Mouse (Mus musculus) erythroblast, embryonic 14.5 days (primary cell): ENCODE data around the gene Uap1. TPM values are rescaled to one million over a fixed set of nuclear protein-coding genes. Genes with fewer than 3 reads are reported as not detected.

Experiments used
- H3K27me3 ChIP-seq: 2 replicates; pipeline ENCODE4 v1.6.1; 2012; ENCODE audit warnings: inconsistent platforms; ENCODE audit not compliant: control insufficient read depth
- H3K36me3 ChIP-seq: 2 replicates; pipeline ENCODE4 v1.6.1; 2012; ENCODE audit warnings: mild to moderate bottlenecking, inconsistent platforms; ENCODE audit not compliant: control insufficient read depth
- H3K4me1 ChIP-seq: 2 replicates; pipeline ENCODE4 v1.6.1; 2012; ENCODE audit warnings: inconsistent platforms; ENCODE audit not compliant: control insufficient read depth
- H3K4me3 ChIP-seq: replicated peaks from 2 replicates; pipeline ENCODE3; 2012; ENCODE audit warnings: moderate library complexity, mild to moderate bottlenecking, inconsistent platforms
- H3K9me3 ChIP-seq: 2 replicates; pipeline ENCODE4 v1.6.1; 2012; ENCODE audit warnings: low read length, inconsistent platforms, mixed read lengths; ENCODE audit not compliant: control insufficient read depth
- GATA1 ChIP-seq: IDR thresholded peaks from 2 replicates; pipeline ENCODE4 v1.6.1; 2012; ENCODE audit warnings: low read length, inconsistent platforms, mixed read lengths
- TAL1 ChIP-seq: IDR thresholded peaks from 3 replicates; pipeline ENCODE4 v1.6.1; 2012; ENCODE audit warnings: low read length, inconsistent platforms, mixed read lengths
- polyA plus RNA-seq: library from polyadenylated mRNA; stranded (reverse); fragments of >175 nt; gene quantifications from 2 replicates; pipeline ENCODE4 v1.2.3, GENCODE M21; 2012

Uap1 gene
- 0.31 and 0.32 TPM in 2 replicates for polyA plus RNA-seq

DNA sequence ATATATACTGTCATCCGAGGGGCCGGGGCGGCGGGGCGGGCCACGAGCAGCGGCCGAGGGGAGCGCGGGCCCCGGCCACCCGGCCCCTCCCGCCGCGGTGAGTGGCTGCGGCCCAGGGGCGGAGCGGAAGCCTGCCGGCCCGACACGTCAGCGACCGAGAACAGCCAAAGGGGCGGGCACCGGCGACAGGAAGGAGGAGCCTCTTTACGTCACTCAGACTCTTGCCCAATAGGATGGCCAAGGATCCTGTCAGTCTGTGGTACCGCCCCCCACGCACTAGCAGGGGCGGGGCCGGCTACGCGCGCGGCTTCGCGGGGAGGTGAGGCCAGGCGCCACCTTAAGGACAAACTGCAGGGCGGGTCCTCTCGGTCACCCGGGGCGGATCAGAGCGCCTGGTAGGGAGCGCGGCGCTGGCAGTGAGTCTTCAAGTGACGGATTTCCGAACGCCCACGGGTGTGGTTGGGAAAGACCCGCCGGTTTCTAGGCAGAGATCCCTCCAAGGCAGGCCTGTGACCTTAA lies at the start of gene Uap1:
Gene Uap1, minus strand, starts transcription at position 144 of the 519 bp plus-strand sequence.
- TF ChIP-seq GATA1 (no peak), TAL1 (no peak)

GRCm38 (mm10) chr1:170223276-170223675 lies 48.5 kb upstream of the Uap1 start:
- H3K4me1 ChIP-seq: no peaks in the 10 kb centered on the region
- TF ChIP-seq TAL1: no peak
- no peak for TF ChIP-seq GATA1
- H3K4me3 ChIP-seq: no peak overlapping the region

More for the DNA sequence above, at the start of gene Uap1:
- H3K4me1 ChIP-seq: peaks cover 39% of the 10 kb centered on the region
- H3K9me3 ChIP-seq: no peaks in the 10 kb centered on the region
- H3K4me3 ChIP-seq: peak within 1 kb of the TSS; percentile 91
- no peaks in the 10 kb centered on the region for H3K27me3 ChIP-seq
- peaks cover 2% of the 10 kb centered on the region for H3K36me3 ChIP-seq

GRCm38 (mm10) chr1:170220351-170220750 lies 45.6 kb upstream of the Uap1 start:
- no peak overlapping the region for H3K4me3 ChIP-seq
- H3K4me1 ChIP-seq: peaks cover 4% of the 10 kb centered on the region
- H3K27me3 ChIP-seq: no peaks in the 10 kb centered on the region; the same call in none of the 2 replicates
- TF ChIP-seq TAL1 (no peak), GATA1 (no peak)
- H3K36me3 ChIP-seq: no peaks in the 10 kb centered on the region
- H3K9me3 ChIP-seq: no peaks in the 10 kb centered on the region; the same call in 1 of the 2 replicates

More at GRCm38 (mm10) chr1:170223276-170223675, 48.5 kb upstream of the Uap1 start:
- no peaks in the 10 kb centered on the region; the same call in none of the 2 replicates for H3K27me3 ChIP-seq
- H3K36me3 ChIP-seq: no peaks in the 10 kb centered on the region
- no peaks in the 10 kb centered on the region for H3K9me3 ChIP-seq

DNA sequence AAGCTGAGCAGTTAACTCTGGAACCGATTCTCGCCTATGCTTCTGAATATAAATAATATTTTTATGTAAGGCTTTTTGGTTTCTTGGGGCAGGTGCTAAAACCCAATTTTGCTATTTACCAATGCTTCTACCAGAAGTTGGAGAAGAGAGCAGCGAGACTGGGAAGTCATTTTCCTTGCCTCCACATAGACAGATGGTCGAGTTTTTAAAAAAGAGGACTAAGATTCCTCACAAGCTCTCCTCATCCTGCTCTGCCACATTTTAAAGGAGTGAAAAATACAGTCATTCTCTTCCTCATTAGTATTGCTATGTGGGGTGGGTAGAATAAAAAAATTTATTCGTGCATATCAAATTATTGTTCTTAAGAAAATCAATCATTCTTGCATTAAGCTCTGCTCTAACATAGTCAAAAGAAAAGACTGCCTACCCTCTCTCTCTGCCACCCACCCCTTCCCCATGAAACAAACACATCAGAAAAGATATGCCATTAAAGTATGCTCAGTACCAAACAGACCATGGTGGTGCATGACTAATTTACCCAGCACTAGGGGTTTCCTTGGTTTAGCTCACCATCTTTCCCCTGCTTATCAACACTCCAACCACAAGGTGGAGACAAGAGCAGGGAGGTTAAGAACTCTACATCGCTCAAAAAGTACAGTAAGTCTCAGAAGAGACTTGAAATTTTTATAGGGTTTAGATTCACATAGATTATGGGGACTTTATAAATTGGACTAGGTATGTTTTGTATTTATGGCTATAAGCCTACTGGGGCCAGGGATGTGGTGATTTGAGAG lies 43.5 kb upstream of the Uap1 start:
- H3K9me3 ChIP-seq: no peaks in the 10 kb centered on the region; the same call in 1 of the 2 replicates
- peaks cover 13% of the 10 kb centered on the region for H3K4me1 ChIP-seq
- no peak overlapping the region for H3K4me3 ChIP-seq
- H3K36me3 ChIP-seq: no peaks in the 10 kb centered on the region
- H3K27me3 ChIP-seq: no peaks in the 10 kb centered on the region; the same call in none of the 2 replicates
- no peak for TF ChIP-seq TAL1
- no peak for TF ChIP-seq GATA1

- peak overlapping the region; percentile 76 for H3K4me3 ChIP-seq
- no peaks in the 10 kb centered on the region; the same call in 1 of the 2 replicates for H3K9me3 ChIP-seq
- peaks cover 15% of the 10 kb centered on the region for H3K36me3 ChIP-seq
- TF ChIP-seq TAL1: no peak
- TF ChIP-seq GATA1: no peak
- peaks cover 17% of the 10 kb centered on the region for H3K4me1 ChIP-seq
- H3K27me3 ChIP-seq: no peaks in the 10 kb centered on the region; the same call in 1 of the 2 replicates
These were observed 40.8 kb upstream of the Uap1 start for GRCm38 (mm10) chr1:170215590-170215989.

GRCm38 (mm10) chr1:170214757-170215522 lies 40.2 kb upstream of the Uap1 start, which contains the start of gene Uhmk1:
Gene Uhmk1, minus strand, starts transcription at chr1:170215397.
- Histone ChIP-seq H3K27me3 (no peaks in the 10 kb centered on the region; the same call in 1 of the 2 replicates), H3K36me3 (peaks cover 20% of the 10 kb centered on the region), H3K9me3 (no peaks in the 10 kb centered on the region; the same call in 1 of the 2 replicates), H3K4me3 (peak within 1 kb of the TSS; percentile 76), H3K4me1 (peaks cover 17% of the 10 kb centered on the region)
- TF ChIP-seq GATA1 (no peak), TAL1 (no peak)

- no peaks in the 10 kb centered on the region; the same call in 1 of the 2 replicates for H3K9me3 ChIP-seq
- peaks cover 17% of the 10 kb centered on the region for H3K4me1 ChIP-seq
- peaks cover 22% of the 10 kb centered on the region for H3K36me3 ChIP-seq
- H3K4me3 ChIP-seq: peak overlapping the region; percentile 76
- H3K27me3 ChIP-seq: no peaks in the 10 kb centered on the region; the same call in 1 of the 2 replicates
- TF ChIP-seq GATA1 (no peak), TAL1 (no peak)
These were observed 39.6 kb upstream of the Uap1 start for GRCm38 (mm10) chr1:170214383-170214756.

- TF ChIP-seq GATA1 (no peak), TAL1 (no peak)
- H3K9me3 ChIP-seq: no peaks in the 10 kb centered on the region; the same call in 1 of the 2 replicates
- peaks cover 32% of the 10 kb centered on the region for H3K36me3 ChIP-seq
- H3K27me3 ChIP-seq: no peaks in the 10 kb centered on the region; the same call in 1 of the 2 replicates
- peak overlapping the region; percentile 20 for H3K4me3 ChIP-seq
- peaks cover 17% of the 10 kb centered on the region for H3K4me1 ChIP-seq
These were observed 38.6 kb upstream of the Uap1 start for GRCm38 (mm10) chr1:170213181-170213879.

- H3K4me3 ChIP-seq: no peak overlapping the region
- peaks cover 84% of the 10 kb centered on the region for H3K36me3 ChIP-seq
- peaks cover 3% of the 10 kb centered on the region; the same call in 1 of the 2 replicates for H3K9me3 ChIP-seq
- H3K4me1 ChIP-seq: no peaks in the 10 kb centered on the region
- no peak for TF ChIP-seq GATA1
- TF ChIP-seq TAL1: no peak
- no peaks in the 10 kb centered on the region for H3K27me3 ChIP-seq
These were observed 31.6 kb upstream of the Uap1 start for GRCm38 (mm10) chr1:170206395-170206794.
